Mouse (Mus musculus): ENCODE data around the gene Polr2g. TPM values are rescaled to one million over a fixed set of nuclear protein-coding genes. Genes with fewer than 3 reads are reported as not detected.

Gene Polr2g
- total and polyA plus RNA-seq, 3 experiments, result 181 to 188 TPM; not detected in 1

- H3K36me3 ChIP-seq (ENCODE audit: control insufficient read depth in 1 of 2, insufficient read depth in 2 of 2, low read length in 2 of 2), result peaks cover under 1 to 9% of the 10 kb centered on the region in 2 experiments
- H3K4me3 ChIP-seq (ENCODE audit: control insufficient read depth in 1 of 2, insufficient read depth in 1 of 2, low read depth in 2 of 2, low read length in 2 of 2), result no peak overlapping the region
- H3K9me3 ChIP-seq (replicated peaks; ENCODE audit: insufficient read depth, low read length), result no peaks in the 10 kb centered on the region
- H3K79me2 ChIP-seq (ENCODE audit: control insufficient read depth, insufficient read depth, low read length, poor library complexity), result no peaks in the 10 kb centered on the region; the same call in 1 of the 2 replicates
- H3K27ac ChIP-seq (ENCODE audit: control insufficient read depth, low read depth, low read length), result no peak overlapping the region
- no peaks in the 10 kb centered on the region for H3K27me3 ChIP-seq (ENCODE audit: control insufficient read depth in 1 of 2, insufficient read depth in 2 of 2, low read length in 2 of 2)
- H3K9ac ChIP-seq (ENCODE audit: control insufficient read depth, low read depth, low read length, poor library complexity, severe bottlenecking), result no peak overlapping the region
- H3K4me1 ChIP-seq (ENCODE audit: control insufficient read depth in 1 of 2, insufficient read depth in 2 of 2, low read length in 2 of 2), result peaks cover 2 to 21% of the 10 kb centered on the region in 2 experiments; a peak in 2 of 4 replicates
- no peak for TF ChIP-seq SMC3 (IDR thresholded peaks at IDR 0.05; ENCODE audit: low read depth, low read length)
- no peak for TF ChIP-seq RAD21 (IDR thresholded peaks at IDR 0.05; ENCODE audit: low read depth, low read length)
- TF ChIP-seq USF1 (IDR thresholded peaks at IDR 0.05; ENCODE audit: low read depth, low read length), result no peak
- no peak for TF ChIP-seq CTCF (IDR thresholded peaks at IDR 0.05 in 2 of 3, conservative IDR thresholded peaks at IDR 0.05 in 1 of 3; ENCODE audit: control insufficient read depth in 1 of 3, insufficient read depth in 1 of 3, low read depth in 2 of 3, low read length in 3 of 3, poor library complexity in 1 of 3, severe bottlenecking in 1 of 3)
- TF ChIP-seq ZKSCAN1 (IDR thresholded peaks at IDR 0.05; ENCODE audit: low read depth, low read length), result no peak
- no peak for TF ChIP-seq HCFC1 (IDR thresholded peaks at IDR 0.05; ENCODE audit: low read depth, low read length)
- no peak for TF ChIP-seq NRF1 (IDR thresholded peaks at IDR 0.05; ENCODE audit: insufficient read depth, low read depth, low read length, poor library complexity, severe bottlenecking)
- no peak for TF ChIP-seq MAX (IDR thresholded peaks at IDR 0.05; ENCODE audit: low read length)
- no peak for TF ChIP-seq TAL1 (IDR thresholded peaks at IDR 0.05; ENCODE audit: low read length)
- no peak for TF ChIP-seq POLR2AphosphoS2 (IDR thresholded peaks at IDR 0.05; ENCODE audit: low read length)
- TF ChIP-seq TCF12 (IDR thresholded peaks at IDR 0.05; ENCODE audit: low read depth, low read length), result no peak
- no peak for TF ChIP-seq MYB (IDR thresholded peaks at IDR 0.05; ENCODE audit: low read depth, low read length)
- no peak for TF ChIP-seq JUND (IDR thresholded peaks at IDR 0.05; ENCODE audit: low read depth, low read length)
- no peak for TF ChIP-seq EP300 (IDR thresholded peaks at IDR 0.05; ENCODE audit: low read depth in 1 of 2, low read length in 2 of 2)
- no peak for TF ChIP-seq NELFE (IDR thresholded peaks at IDR 0.05; ENCODE audit: low read depth, low read length)
- TF ChIP-seq GATA1 (IDR thresholded peaks at IDR 0.05; ENCODE audit: low read depth, low read length), result no peak
- TF ChIP-seq MAFK (IDR thresholded peaks at IDR 0.05; ENCODE audit: borderline replicate concordance, low read depth, low read length), result no peak
- no peak for TF ChIP-seq KAT2A (conservative IDR thresholded peaks at IDR 0.05; ENCODE audit: low read depth, low read length)
- no peak for DNase-seq (ENCODE audit: low read depth, low spot score)
Measured at GRCm38 (mm10) chr19:8803204-8803780, 4.9 kb upstream of the Polr2g start.

GRCm38 (mm10) chr19:8802130-8802821, 3.9 kb upstream of the Polr2g start, which contains the start of gene Zbtb3:
TSS of gene Zbtb3 (plus strand) at chr19:8802555.
- Histone ChIP-seq H3K4me3 (ENCODE audit: control insufficient read depth in 1 of 2, insufficient read depth in 1 of 2, low read depth in 2 of 2, low read length in 2 of 2) (peak within 1 kb of the TSS; percentile 74 to 91), H3K9ac (ENCODE audit: control insufficient read depth, low read depth, low read length, poor library complexity, severe bottlenecking) (peak within 1 kb of the TSS; percentile 78), H3K27me3 (ENCODE audit: control insufficient read depth in 1 of 2, insufficient read depth in 2 of 2, low read length in 2 of 2) (no peaks in the 10 kb centered on the region), H3K9me3 (replicated peaks; ENCODE audit: insufficient read depth, low read length) (no peaks in the 10 kb centered on the region), H3K27ac (ENCODE audit: control insufficient read depth, low read depth, low read length) (peak within 1 kb of the TSS; percentile 74), H3K79me2 (ENCODE audit: control insufficient read depth, insufficient read depth, low read length, poor library complexity) (peaks cover 9% of the 10 kb centered on the region), H3K4me1 (ENCODE audit: control insufficient read depth in 1 of 2, insufficient read depth in 2 of 2, low read length in 2 of 2) (peaks cover 2 to 21% of the 10 kb centered on the region in 2 experiments; a peak in 2 of 4 replicates), H3K36me3 (ENCODE audit: control insufficient read depth in 1 of 2, insufficient read depth in 2 of 2, low read length in 2 of 2) (peaks cover 0 to 9% of the 10 kb centered on the region in 2 experiments; a peak in 3 of 4 replicates)
- DNase-seq (ENCODE audit: low read depth, low spot score), result peak; percentile 100
- TF ChIP-seq E2F4 (IDR thresholded peaks at IDR 0.05; ENCODE audit: borderline replicate concordance, low read depth, low read length) (no peak), ZNF384 (IDR thresholded peaks at IDR 0.05; ENCODE audit: low read depth, low read length) (peak; percentile 72), TCF12 (IDR thresholded peaks at IDR 0.05; ENCODE audit: low read depth, low read length) (no peak), MAX (IDR thresholded peaks at IDR 0.05; ENCODE audit: low read length) (no peak; the same call in none of the 2 replicates), GATA1 (IDR thresholded peaks at IDR 0.05; ENCODE audit: low read depth, low read length) (0 out of 2 replicates have a peak, but pooled peaks have one; percentile 4), EP300 (IDR thresholded peaks at IDR 0.05; ENCODE audit: low read depth in 1 of 2, low read length in 2 of 2) (no peak), ZMIZ1 (IDR thresholded peaks at IDR 0.05; ENCODE audit: low read depth, low read length) (peak; percentile 35; the same call in 1 of the 2 replicates), MAFK (IDR thresholded peaks at IDR 0.05; ENCODE audit: borderline replicate concordance, low read depth, low read length) (no peak), CTCF (IDR thresholded peaks at IDR 0.05 in 2 of 3, conservative IDR thresholded peaks at IDR 0.05 in 1 of 3; ENCODE audit: control insufficient read depth in 1 of 3, insufficient read depth in 1 of 3, low read depth in 2 of 3, low read length in 3 of 3, poor library complexity in 1 of 3, severe bottlenecking in 1 of 3) (no peak), ZC3H11A (IDR thresholded peaks at IDR 0.05; ENCODE audit: low read depth, low read length) (no peak), MYC (IDR thresholded peaks at IDR 0.05; ENCODE audit: low read depth, low read length) (no peak), UBTF (IDR thresholded peaks at IDR 0.05; ENCODE audit: borderline replicate concordance, insufficient read depth, low read depth, low read length) (no peak), POLR2AphosphoS2 (IDR thresholded peaks at IDR 0.05; ENCODE audit: low read length) (peak; percentile 80), CHD1 (IDR thresholded peaks at IDR 0.05; ENCODE audit: low read depth, low read length) (no peak), ELF1 (IDR thresholded peaks at IDR 0.05; ENCODE audit: low read depth, low read length) (peak; percentile 54), MXI1 (IDR thresholded peaks at IDR 0.05; ENCODE audit: low read depth, low read length) (peak; percentile 50), MAZ (IDR thresholded peaks at IDR 0.05; ENCODE audit: low read depth, low read length) (no peak; the same call in 1 of the 2 replicates)
